Mouse (Mus musculus) layer of hippocampus, adult 8-10 months (tissue): ENCODE results near the gene Tmf1. TPM values are rescaled to one million over a fixed set of nuclear protein-coding genes. Genes with fewer than 3 reads are reported as not detected.
A peak's percentile ranks its signal among the peaks of the same experiment; 100 is the strongest.

Source experiments
- DNase-seq, 2 experiments: peaks; one replicate each; pipeline ENCODE4 v3.0.0; 2022; ENCODE audit warnings: low spot score in 2 of 2
- total RNA-seq, 4 experiments: library from RNA; stranded (reverse); gene quantifications; 2 replicates each; pipeline ENCODE4 v1.2.4; 2022

Gene Tmf1
- total RNA-seq = 10 to 100 TPM; 51.1 to 54.6 (median 52.1) TPM

- peak; percentile 91 to 95 for DNase-seq
These were observed at the start of gene Tmf1 for GRCm38 (mm10) chr6:97178491-97179366. Tmf1 (minus strand) TSS chr6:97179122.

- no peak for DNase-seq
These were observed 48.3 kb upstream of the Tmf1 start for GRCm38 (mm10) chr6:97227067-97227847.

- DNase-seq = no peak
These were observed 47.2 kb upstream of the Tmf1 start for GRCm38 (mm10) chr6:97226083-97226491.

GRCm38 (mm10) chr6:97224505-97224904, 45.6 kb upstream of the Tmf1 start:
- DNase-seq = no peak

GRCm38 (mm10) chr6:97223566-97223965, 44.6 kb upstream of the Tmf1 start:
- no peak for DNase-seq

- no peak for DNase-seq
These were observed 44.1 kb upstream of the Tmf1 start for GRCm38 (mm10) chr6:97222931-97223467.

GRCm38 (mm10) chr6:97222321-97222720, 43.4 kb upstream of the Tmf1 start:
- DNase-seq = no peak

GRCm38 (mm10) chr6:97221205-97222025, 42.5 kb upstream of the Tmf1 start:
- peak; percentile 64 to 68 for DNase-seq

- DNase-seq = no peak
These were observed 41.8 kb upstream of the Tmf1 start for GRCm38 (mm10) chr6:97220672-97221071.

GRCm38 (mm10) chr6:97216154-97216821, 37.4 kb upstream of the Tmf1 start:
- DNase-seq = no peak

- peak; percentile 32 to 38 for DNase-seq
These were observed 33.1 kb upstream of the Tmf1 start for GRCm38 (mm10) chr6:97211981-97212380.

GRCm38 (mm10) chr6:97210962-97211601, 32.2 kb upstream of the Tmf1 start:
- no peak for DNase-seq

GRCm38 (mm10) chr6:97210191-97210961, 31.5 kb upstream of the Tmf1 start, which contains the start of gene Arl6ip5:
Arl6ip5 (plus strand) TSS chr6:97210689.
- DNase-seq = peak; percentile 83 to 87

- DNase-seq = no peak
These were observed 30.8 kb upstream of the Tmf1 start for GRCm38 (mm10) chr6:97209751-97210150.

GRCm38 (mm10) chr6:97209201-97209600, 30.3 kb upstream of the Tmf1 start:
- DNase-seq = no peak

GRCm38 (mm10) chr6:97208406-97208805, 29.5 kb upstream of the Tmf1 start:
- DNase-seq = no peak

GRCm38 (mm10) chr6:97207085-97207484, 28.2 kb upstream of the Tmf1 start:
- DNase-seq = no peak

- DNase-seq = peak; percentile 97 to 98
These were observed 26.5 kb upstream of the Tmf1 start, which contains the start of gene Uba3 for GRCm38 (mm10) chr6:97205439-97205885. Uba3 (minus strand) TSS chr6:97205647.

GRCm38 (mm10) chr6:97204952-97205351, 26.0 kb upstream of the Tmf1 start:
- no peak for DNase-seq
